Mouse (Mus musculus) cerebellum, adult 2 months (tissue): Measurements from ENCODE around the gene Snd1. TPM values are rescaled to one million over a fixed set of nuclear protein-coding genes. Genes with fewer than 3 reads are reported as not detected.
A peak's percentile ranks its signal among the peaks of the same experiment; 100 is the strongest.

Source experiments
- DNase-seq, 2 experiments: peaks; one replicate each; pipeline ENCODE4 v3.0.0; 2021
- H3K27ac ChIP-seq: fragments of 200-500 bp; 2 replicates; pipeline ENCODE4 v1.5.1; 2012; ENCODE audit warnings: low read length, control low read depth, inconsistent platforms; ENCODE audit not compliant: insufficient read depth
- H3K27me3 ChIP-seq: fragments of 200-500 bp; 2 replicates; pipeline ENCODE4 v1.6.1; 2012; ENCODE audit warnings: inconsistent platforms, mild to moderate bottlenecking, low read length, moderate library complexity; ENCODE audit not compliant: control insufficient read depth, insufficient read depth
- H3K4me1 ChIP-seq: fragments of 200-500 bp; 2 replicates; pipeline ENCODE4 v1.6.1; 2011; ENCODE audit warnings: low read length; ENCODE audit not compliant: control insufficient read depth, insufficient read depth
- H3K4me3 ChIP-seq: fragments of 200-500 bp; replicated peaks from 2 replicates; pipeline ENCODE3; 2011; ENCODE audit warnings: mild to moderate bottlenecking, low read depth, low read length, control low read depth; ENCODE audit not compliant: insufficient read depth
- CTCF ChIP-seq: fragments of 200-500 bp; IDR thresholded peaks from 2 replicates; pipeline ENCODE4 v1.5.1; 2011; ENCODE audit warnings: low read depth, mild to moderate bottlenecking, control low read depth, low read length, moderate library complexity, borderline replicate concordance; ENCODE audit not compliant: insufficient read depth
- POLR2A ChIP-seq: fragments of 200-500 bp; IDR thresholded peaks from 2 replicates; pipeline ENCODE4 v1.6.1; 2011; ENCODE audit warnings: low read length, control low read depth, borderline replicate concordance; ENCODE audit not compliant: insufficient read depth
- WGBS: fragments of 180-500 bp; shearing (Covaris S2); methylation state at CpG from one replicate; pipeline ENCODE4 v1.1.7; 2018; 5-methylcytosine and 5-hydroxymethylcytosine counted together
- polyA plus RNA-seq: library from polyadenylated mRNA; depleted of rRNA; stranded (reverse); fragments of >200 nt; gene quantifications from 2 replicates; pipeline ENCODE4 v1.2.3, GENCODE M21; 2012

The Snd1 gene
- polyA plus RNA-seq, 1 experiment, result 57.0 TPM

DNA sequence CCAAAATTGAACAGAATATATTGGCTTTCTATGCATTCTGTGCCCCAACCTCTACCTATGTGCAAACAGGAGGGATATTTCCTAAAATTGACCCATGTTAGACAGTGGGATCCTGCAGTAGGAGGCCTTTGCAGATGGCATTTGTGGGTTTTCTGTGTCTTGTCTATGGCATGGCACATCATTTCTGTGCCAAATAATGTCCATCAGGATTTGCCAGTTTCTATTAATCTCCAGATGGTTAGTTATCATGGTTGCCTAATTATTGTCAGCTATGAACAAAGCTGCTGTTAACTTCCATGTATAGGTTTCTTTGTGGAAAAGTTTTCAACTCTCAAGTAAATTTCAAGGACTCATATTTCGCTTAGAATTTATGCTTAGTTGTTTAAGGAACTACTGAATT lies 192.6 kb downstream of the Snd1 start:
- H3K4me1 ChIP-seq, result peaks cover 8% of the 10 kb centered on the region
- no peak overlapping the region for H3K4me3 ChIP-seq
- 96% methylated on average over 1 of the region's 1 CpGs for WGBS
- DNase-seq, result peak in 1 of 2 experiments; percentile 58
- H3K27ac ChIP-seq, result no peak overlapping the region
- TF ChIP-seq CTCF (no peak), POLR2A (no peak)
- H3K27me3 ChIP-seq, result no peaks in the 10 kb centered on the region

GRCm38 (mm10) chr6:28669251-28669650 lies 194.3 kb downstream of the Snd1 start:
- DNase-seq, result no peak
- H3K4me3 ChIP-seq, result no peak overlapping the region
- H3K27me3 ChIP-seq, result no peaks in the 10 kb centered on the region
- TF ChIP-seq POLR2A, result no peak
- TF ChIP-seq CTCF, result no peak
- peaks cover 8% of the 10 kb centered on the region for H3K4me1 ChIP-seq
- 74% methylated on average over 5 of the region's 5 CpGs for WGBS
- no peak overlapping the region for H3K27ac ChIP-seq

DNA sequence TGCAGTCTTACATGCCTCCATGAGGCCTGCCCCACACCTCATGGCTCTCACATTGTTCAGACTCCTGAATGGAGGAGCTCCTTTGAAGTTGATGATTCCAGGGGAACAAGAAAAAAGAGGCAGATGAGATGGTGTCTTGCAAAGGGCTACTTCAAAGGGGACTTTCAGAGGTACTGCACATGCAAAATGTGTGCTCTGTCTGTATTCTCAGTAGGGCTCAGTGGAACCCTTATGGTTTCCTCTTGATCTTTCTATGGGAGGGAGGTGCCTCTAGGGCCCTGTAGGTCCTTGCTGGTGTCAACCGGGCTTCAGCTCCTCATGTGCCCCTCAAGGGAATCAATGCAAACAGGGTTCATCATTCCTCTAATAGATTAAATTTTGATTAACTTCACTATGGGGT lies 197.4 kb downstream of the Snd1 start:
- 90% methylated on average over 1 of the region's 1 CpGs for WGBS

GRCm38 (mm10) chr6:28674686-28675085 lies 199.7 kb downstream of the Snd1 start:
- no peaks in the 10 kb centered on the region for H3K4me1 ChIP-seq
- no peak overlapping the region for H3K4me3 ChIP-seq
- no peaks in the 10 kb centered on the region for H3K27me3 ChIP-seq
- TF ChIP-seq POLR2A, result no peak
- no peak for TF ChIP-seq CTCF
- 90% methylated on average over 1 of the region's 1 CpGs for WGBS
- no peak overlapping the region for H3K27ac ChIP-seq
- no peak for DNase-seq

More for the DNA sequence above, 197.4 kb downstream of the Snd1 start:
- no peaks in the 10 kb centered on the region for H3K27me3 ChIP-seq
- DNase-seq, result no peak
- H3K27ac ChIP-seq, result no peak overlapping the region
- no peak overlapping the region for H3K4me3 ChIP-seq
- TF ChIP-seq CTCF (no peak), POLR2A (no peak)
- peaks cover 8% of the 10 kb centered on the region for H3K4me1 ChIP-seq

- no peaks in the 10 kb centered on the region for H3K27me3 ChIP-seq
- no peak for DNase-seq
- 89% methylated on average over 1 of the region's 1 CpGs for WGBS
- peaks cover 2% of the 10 kb centered on the region; the same call in 1 of the 2 replicates for H3K4me1 ChIP-seq
- no peak for TF ChIP-seq CTCF
- TF ChIP-seq POLR2A, result no peak
- no peak overlapping the region for H3K4me3 ChIP-seq
- H3K27ac ChIP-seq, result no peak overlapping the region
Measured at GRCm38 (mm10) chr6:28678896-28679295, 204.0 kb downstream of the Snd1 start.

DNA sequence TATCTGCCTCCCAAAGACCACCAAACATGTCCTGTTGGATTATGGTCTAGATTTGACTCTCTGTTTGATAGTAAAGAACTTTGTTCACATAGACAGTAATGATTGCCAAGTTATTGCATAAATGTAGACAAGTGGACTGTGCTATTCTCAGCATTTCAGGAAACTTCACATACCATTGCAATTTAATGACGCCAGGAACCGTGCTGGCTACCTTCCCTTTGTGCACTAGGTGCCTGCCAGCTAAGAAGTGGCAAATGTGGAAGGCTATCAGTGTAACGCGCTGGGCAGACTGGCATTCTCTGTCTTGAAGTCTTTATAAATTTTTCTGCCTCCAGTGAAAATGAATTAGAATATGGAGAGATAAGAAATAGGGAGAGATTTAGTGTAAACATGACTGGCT lies 205.6 kb downstream of the Snd1 start:
- TF ChIP-seq POLR2A (no peak), CTCF (no peak)
- Histone ChIP-seq H3K4me1 (peaks cover 2% of the 10 kb centered on the region; the same call in 1 of the 2 replicates), H3K27ac (no peak overlapping the region), H3K4me3 (no peak overlapping the region), H3K27me3 (no peaks in the 10 kb centered on the region)
- peak in 1 of 2 experiments; percentile 29 for DNase-seq
- 42% methylated on average over 4 of the region's 4 CpGs for WGBS

DNA sequence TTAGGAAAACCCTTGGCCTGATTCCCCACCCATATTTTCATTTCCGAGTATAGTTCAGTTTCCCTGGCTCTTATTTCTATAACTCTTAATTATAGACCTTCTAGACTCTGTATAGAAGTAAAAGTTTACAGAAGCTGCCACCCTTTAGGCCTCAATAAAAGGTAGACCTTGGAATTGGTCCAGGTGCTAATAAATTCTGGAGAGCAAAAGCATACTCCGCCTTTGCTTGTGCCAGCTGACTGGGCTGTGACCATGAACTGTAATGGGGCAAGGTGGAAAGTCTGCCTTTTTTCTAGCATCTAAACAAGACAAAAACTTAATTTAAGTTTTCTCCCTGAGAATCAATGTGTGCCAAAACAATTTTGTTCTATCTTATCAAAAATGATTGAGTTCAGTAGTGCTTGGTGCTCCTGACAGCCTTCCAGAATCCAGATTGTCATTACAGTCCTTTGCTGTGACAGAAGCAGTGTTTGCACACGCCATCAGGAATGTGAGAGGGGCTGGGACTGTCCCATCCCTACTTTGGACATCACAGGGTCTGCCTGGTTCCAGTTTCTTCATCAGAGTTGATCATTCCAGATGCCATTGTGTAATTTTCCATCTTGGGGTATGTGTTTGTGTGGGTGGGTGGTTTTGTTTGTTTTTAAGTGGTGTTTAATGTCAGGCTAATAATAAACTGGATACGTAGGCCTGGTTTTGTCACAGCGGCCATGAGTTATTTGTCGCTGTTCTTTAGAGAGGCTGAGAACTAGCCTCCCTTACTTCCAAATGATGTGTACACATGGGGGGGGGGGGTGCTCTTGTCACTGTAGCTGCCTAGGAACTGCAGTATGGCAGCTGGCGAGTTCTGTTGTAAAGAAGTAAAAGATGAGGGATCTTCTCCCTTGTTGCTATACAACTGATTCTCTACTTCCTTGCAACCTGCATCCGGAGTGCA lies 206.8 kb downstream of the Snd1 start:
- DNase-seq, result no peak
- WGBS, result 93% methylated on average over 8 of the region's 8 CpGs
- TF ChIP-seq POLR2A (no peak), CTCF (no peak)
- Histone ChIP-seq H3K4me3 (no peak overlapping the region), H3K4me1 (peaks cover 6% of the 10 kb centered on the region; the same call in 1 of the 2 replicates), H3K27me3 (no peaks in the 10 kb centered on the region), H3K27ac (no peak overlapping the region)

DNA sequence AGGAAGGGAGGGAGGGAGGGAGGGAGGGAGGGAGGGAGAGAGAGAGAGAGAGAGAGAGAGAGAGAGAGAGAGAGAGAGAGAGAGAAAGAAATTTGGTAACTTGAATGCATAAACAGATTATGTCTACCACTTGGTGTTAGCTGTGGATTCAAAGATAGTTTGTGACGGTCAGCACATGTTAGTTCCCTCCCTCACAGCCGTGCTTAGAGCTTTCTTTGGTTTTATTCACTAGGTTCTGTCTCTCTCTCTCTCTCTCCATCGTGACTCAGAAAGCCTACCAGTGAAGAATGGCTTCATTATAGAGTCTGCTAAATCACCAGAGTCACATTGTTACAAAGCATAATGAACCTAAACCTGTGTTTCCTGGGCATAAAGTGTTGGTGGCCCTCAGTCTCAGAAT lies 210.1 kb downstream of the Snd1 start:
- Histone ChIP-seq H3K27ac (no peak overlapping the region), H3K4me1 (peaks cover 7% of the 10 kb centered on the region; the same call in 1 of the 2 replicates), H3K27me3 (no peaks in the 10 kb centered on the region), H3K4me3 (no peak overlapping the region)
- no peak for DNase-seq
- 90% methylated on average over 3 of the region's 3 CpGs for WGBS
- TF ChIP-seq POLR2A, result no peak
- no peak for TF ChIP-seq CTCF
